Mouse (Mus musculus) urinary bladder, adult 2 months (tissue): ENCODE data around the gene Tmem247. TPM values are rescaled to one million over a fixed set of nuclear protein-coding genes. Genes with fewer than 3 reads are reported as not detected.
A peak's percentile ranks its signal among the peaks of the same experiment; 100 is the strongest.

Experiments used
- DNase-seq: peaks from one replicate; pipeline ENCODE4 v3.0.0; 2022; ENCODE audit warnings: low spot score
- polyA plus RNA-seq: library from polyadenylated mRNA; depleted of rRNA; stranded (reverse); fragments of >200 nt; gene quantifications from 2 replicates; pipeline ENCODE4 v1.2.3, GENCODE M21; 2012; rRNA removed

Tmem247 gene
- polyA plus RNA-seq = not detected in 2 replicates

DNA sequence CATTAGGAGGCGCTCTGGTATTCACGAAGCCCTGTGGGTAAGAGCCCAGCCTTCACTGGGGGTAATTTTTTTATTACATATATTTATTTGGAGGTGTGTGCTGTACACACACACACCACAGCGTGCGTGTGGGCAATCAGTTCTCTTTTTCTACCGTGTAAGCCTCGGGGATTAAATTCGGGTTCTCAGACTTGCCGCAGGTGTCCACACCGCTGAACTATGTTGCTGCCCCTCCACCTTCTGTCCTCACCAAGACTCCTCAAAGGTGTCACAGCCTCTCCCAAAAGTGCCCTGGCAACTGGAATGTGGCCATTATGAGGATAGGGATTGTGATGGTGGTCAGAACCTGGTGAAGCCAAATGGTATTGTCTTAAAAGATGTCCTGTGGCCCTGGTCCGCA, at the start of gene Tmem247:
Tmem247 (plus strand) TSS at position 301 of the 400 bp plus-strand sequence.
- DNase-seq = no peak

DNA sequence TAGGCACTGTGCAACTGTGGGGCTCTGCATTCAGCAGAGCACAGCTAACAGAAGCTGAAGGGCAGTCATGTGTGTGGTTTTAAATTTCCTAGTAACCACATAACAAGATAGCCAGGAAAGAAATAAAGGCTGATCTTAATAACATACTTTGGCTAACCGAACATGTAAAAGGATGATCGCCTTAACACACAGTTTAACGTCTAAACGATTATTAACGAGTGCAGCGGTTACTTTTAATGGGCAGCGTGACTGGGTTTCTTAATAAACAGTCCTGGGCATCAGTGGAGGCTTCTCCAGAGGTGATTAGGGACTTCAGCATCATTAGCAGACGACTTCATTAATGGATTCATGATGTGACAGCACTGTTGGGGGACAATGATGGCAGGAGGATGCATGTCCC, 46.6 kb upstream of the Tmem247 start:
- DNase-seq = no peak

DNA sequence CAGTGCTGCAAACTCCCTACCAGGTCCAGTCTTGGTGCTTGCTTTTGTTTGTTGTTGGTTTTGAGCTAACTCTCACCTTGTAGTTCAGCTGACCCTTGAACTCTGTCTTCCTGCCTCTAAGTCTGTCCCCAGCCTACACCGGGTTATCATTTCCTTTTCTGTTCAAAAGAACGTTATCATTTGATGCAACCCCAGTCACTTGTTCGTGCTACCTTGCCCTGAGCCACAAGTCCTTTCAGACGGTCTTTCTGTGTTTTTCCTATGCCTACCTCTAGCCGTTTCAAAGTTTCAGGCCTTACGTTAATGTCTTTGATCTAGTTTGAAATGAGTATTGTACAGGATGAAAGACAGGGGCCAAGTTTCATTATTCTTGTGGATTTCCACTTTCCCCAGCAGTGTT, 44.5 kb upstream of the Tmem247 start:
- no peak for DNase-seq

DNA sequence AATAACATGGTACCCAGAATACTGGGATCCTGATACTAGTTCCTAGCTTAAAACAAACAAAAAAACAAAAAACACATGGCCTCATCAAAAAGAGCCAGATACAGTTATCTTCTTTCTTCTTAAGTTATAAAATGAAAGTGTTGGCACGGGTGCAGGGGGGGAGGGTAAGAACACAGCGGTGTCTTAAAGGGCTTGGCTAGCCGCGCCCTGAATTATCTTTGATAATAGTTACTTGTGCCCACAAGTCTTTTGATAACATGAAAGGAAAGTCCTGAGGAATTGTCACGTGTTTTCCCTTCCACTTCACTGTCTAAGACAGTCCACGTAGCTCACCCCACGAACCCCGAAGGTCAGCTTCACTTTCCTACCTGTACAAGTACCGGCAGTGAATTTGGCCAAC, 40.2 kb upstream of the Tmem247 start:
- no peak for DNase-seq

- no peak for DNase-seq
These were observed 39.4 kb upstream of the Tmem247 start for GRCm38 (mm10) chr17:86877747-86878146.

GRCm38 (mm10) chr17:86880056-86880455, 37.1 kb upstream of the Tmem247 start:
- no peak for DNase-seq

DNA sequence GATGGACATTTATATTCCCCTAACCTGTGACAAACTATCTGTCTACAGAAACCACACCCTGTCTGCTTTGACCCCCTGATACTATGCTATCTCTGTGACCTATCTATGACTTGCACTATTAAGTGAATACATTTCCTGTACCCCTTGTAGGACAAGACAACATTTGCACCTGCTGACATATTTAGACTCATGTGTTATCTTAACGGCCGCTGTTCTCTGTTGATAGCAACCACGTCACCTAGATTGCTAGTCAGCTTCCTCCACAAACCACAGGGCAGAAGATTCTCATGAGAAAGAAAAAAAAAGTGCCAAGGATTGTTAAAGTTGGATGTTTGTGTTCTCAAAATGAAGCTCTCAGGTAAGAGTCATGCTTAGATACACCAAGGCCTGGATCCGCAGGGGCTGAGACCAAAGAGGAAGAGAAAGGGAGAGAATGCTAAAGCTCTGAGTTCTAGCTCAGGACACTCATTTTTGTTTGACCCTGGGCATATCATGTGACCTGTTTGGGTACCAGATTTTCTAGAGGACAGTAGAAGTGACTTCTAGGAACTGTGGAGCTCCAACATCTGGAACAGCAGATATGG, 36.6 kb upstream of the Tmem247 start:
- DNase-seq = no peak

GRCm38 (mm10) chr17:86895191-86895590, 22.0 kb upstream of the Tmem247 start:
- DNase-seq = no peak

- DNase-seq = no peak
These were observed 19.5 kb upstream of the Tmem247 start for GRCm38 (mm10) chr17:86897486-86898165.

DNA sequence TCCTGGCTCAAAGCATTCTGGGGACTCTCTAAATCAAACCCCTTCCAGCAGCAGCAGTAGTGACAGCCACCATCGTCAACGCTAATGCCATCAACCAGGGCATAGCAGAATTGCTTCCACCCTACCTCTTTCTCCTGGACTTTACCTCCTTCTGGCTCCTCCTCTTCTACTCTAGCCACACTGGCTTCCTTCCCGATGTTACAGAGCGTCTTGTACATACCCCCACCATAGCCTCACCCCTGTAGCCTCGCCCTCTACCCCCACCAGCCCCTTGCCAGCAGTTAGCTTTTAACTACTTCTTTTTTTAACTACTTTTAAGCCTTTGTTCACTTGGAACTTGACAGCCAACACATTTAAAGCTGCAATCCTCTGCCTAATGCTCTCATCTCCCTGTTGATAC, 17.3 kb upstream of the Tmem247 start:
- no peak for DNase-seq

GRCm38 (mm10) chr17:86900564-86900963, 16.6 kb upstream of the Tmem247 start:
- no peak for DNase-seq

DNA sequence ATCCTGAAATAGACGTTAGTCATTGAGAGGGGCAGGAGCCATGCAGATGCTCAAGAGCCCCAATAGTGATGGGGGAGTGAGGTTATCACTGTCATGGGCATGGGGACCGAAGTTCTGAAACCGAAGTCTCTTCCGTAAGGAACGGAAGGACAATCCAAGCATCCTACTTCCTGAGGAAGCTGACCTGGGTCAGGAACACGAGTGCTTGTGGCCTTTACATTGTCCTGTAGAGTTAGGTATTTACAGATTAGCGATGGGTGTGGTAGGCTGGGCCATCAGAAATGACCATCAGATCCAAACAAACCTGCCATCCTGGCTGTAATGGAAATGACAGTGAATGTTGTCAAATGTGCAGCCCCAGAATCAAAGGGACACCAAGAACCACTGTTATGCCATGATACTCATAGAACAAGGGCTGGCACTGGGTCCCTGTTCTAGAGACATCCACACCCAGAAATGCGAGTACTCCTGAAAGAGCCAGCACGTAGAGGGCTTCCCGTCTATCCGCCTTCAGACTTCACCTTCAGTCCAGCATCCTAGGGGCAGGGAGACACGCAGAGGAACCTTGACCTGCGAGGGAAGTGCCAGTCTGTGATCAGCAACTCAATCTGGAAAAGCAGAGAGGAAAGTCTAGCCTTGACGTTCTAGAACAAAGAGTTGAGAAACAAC, 14.6 kb upstream of the Tmem247 start:
- DNase-seq = no peak

- DNase-seq = no peak
These were observed 13.6 kb upstream of the Tmem247 start for GRCm38 (mm10) chr17:86903596-86903995.

DNA sequence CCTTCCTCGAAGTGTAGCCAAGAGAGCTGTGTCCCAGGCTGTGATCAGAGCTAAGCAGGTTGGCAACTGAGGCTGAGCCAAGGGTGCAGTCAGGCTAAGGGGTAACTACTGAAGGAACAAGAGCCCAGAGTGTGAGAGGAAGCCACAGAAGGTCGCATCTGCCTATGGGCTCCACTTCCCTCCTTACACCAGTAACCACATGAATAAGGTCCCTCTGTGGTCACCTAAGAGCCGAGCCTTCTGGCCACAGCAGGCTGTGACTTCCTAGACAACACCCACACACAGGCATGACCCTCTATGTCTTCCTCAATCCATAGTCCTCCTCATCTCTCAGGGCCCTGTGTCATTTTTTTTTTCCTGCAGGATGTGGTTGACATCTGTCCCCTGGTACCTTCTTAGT, 12.9 kb upstream of the Tmem247 start:
- DNase-seq = no peak

GRCm38 (mm10) chr17:86905297-86906135, 11.6 kb upstream of the Tmem247 start:
- DNase-seq = no peak

- no peak for DNase-seq
These were observed 11.0 kb upstream of the Tmem247 start for GRCm38 (mm10) chr17:86906136-86906461.

DNA sequence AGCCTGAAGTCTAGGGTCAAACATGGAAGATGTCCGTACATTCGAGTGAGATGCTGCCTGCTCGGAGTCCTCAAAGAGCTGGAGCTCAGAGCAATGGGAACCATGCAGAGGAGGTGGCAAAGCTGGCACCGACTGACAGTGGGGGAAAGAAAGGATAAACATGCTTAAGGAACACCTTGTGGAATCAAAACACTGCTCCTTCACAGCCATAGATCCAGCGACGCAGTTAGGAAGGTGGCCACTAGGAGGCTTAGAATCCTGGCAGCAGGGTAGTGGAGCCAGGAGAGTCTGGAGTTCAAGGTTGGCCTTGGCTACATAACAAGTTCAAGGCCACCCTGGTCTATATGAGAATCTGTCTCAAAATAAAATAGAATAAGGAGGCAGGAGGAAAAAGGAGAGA, 10.5 kb upstream of the Tmem247 start:
- DNase-seq = no peak

DNA sequence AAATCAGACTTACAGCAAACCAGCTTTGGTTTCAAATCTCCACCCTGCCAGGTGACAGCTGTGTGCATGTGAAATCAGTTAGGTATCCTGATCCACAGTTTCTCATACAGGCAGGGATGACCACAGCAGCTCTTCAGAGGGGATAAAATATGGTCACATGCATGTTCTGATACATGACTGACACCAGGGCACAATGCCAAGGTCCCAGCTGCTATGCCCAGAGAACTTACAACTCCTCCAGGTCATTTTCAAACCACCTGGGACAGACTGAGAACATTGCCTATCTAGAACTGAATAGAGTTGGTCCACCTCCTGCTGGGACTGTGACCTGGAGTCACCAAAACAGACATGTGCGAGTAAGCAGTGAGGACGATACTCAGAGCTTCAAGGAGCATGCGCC, 10.1 kb upstream of the Tmem247 start:
- DNase-seq = no peak

DNA sequence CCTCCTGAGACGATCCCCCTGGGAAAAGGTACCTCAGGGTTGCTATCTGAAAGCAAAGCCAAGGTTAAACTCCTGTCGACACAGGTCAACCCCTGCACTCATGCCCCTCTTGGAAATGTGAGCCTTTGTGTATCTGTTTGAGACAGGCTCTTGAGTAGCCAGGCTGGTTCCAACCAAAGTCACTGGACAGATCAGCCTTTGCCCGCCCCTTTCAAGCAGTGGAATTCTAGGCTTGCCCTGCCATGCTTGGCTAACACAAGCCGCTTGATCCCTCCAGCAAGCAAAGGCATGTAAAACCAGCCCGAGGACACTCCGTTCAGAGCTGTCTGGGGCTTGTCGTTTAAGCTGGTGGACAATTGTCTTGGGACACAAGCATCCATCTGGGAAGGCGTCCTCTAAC, 8.8 kb upstream of the Tmem247 start:
- DNase-seq = peak; percentile 15

GRCm38 (mm10) chr17:86909733-86910495, 7.2 kb upstream of the Tmem247 start:
- peak; percentile 13 for DNase-seq

DNA sequence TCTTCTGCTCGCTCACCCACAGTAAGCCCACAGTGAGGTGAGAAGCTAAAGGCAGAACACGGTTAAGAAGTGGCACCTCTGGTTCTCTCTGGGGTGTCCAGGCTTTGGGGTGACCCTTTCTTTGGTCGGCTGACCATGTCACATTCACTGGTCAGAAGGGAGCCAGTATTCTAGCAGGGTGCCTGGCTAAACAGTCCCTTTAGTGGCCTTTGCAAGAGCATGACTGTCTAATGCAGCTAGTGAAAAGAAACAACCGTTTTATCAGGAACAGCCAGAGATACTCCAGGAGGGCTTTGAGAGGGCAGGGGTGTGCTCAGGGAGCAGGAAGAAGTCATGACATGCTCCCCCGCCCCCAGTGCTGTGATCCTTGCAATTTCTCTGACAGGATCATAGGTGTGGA, 5.9 kb upstream of the Tmem247 start:
- peak; percentile 11 for DNase-seq
